Mouse (Mus musculus): ENCODE measurements around the gene Clec3a. TPM values are rescaled to one million over a fixed set of nuclear protein-coding genes. Genes with fewer than 3 reads are reported as not detected.
A peak's percentile ranks its signal among the peaks of the same experiment; 100 is the strongest.

The Clec3a gene
- polyA plus RNA-seq (2015; fragmentation: Nextera tagmentation; extraction: Ambion mirVana): 0.56 TPM in 1 of 2 replicates, not detected in the other

DNA sequence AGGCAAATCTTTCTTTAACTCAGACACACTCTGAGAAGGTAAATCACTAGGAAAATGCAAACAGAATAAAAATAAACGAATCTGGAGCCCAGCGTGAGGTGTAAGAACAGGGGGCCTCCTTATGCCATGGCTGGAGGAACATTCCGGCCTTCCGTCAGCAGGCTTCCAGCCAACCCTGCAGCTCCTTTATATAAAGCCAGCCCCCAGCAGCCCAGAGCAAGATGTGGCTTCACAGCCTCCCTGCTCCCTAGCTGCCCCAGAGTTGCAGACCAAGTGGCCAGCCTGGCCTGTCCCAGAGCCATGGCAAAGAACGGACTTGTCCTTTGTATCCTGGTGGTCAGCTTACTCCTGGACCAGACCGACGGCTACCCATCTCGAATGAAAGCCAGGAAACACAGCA is at the start of gene Clec3a:
Gene Clec3a, plus strand, starts transcription at position 301 of the 400 bp plus-strand sequence.
- H3K9me3 ChIP-seq (replicated peaks): no peaks in the 10 kb centered on the region
- H3K27me3 ChIP-seq (replicated peaks): no peaks in the 10 kb centered on the region
- WGBS: 84% methylated on average over 8 of the region's 8 CpGs
- no peak within 1 kb of the TSS for H3K27ac ChIP-seq (replicated peaks)
- no peaks in the 10 kb centered on the region for H3K36me3 ChIP-seq
- H3K4me2 ChIP-seq: no peak within 1 kb of the TSS
- ATAC-seq (ENCODE audit: low FRiP score): no peak
- H3K9ac ChIP-seq (replicated peaks): no peak within 1 kb of the TSS
- H3K4me3 ChIP-seq (replicated peaks): no peak within 1 kb of the TSS
- no peaks in the 10 kb centered on the region for H3K4me1 ChIP-seq

DNA sequence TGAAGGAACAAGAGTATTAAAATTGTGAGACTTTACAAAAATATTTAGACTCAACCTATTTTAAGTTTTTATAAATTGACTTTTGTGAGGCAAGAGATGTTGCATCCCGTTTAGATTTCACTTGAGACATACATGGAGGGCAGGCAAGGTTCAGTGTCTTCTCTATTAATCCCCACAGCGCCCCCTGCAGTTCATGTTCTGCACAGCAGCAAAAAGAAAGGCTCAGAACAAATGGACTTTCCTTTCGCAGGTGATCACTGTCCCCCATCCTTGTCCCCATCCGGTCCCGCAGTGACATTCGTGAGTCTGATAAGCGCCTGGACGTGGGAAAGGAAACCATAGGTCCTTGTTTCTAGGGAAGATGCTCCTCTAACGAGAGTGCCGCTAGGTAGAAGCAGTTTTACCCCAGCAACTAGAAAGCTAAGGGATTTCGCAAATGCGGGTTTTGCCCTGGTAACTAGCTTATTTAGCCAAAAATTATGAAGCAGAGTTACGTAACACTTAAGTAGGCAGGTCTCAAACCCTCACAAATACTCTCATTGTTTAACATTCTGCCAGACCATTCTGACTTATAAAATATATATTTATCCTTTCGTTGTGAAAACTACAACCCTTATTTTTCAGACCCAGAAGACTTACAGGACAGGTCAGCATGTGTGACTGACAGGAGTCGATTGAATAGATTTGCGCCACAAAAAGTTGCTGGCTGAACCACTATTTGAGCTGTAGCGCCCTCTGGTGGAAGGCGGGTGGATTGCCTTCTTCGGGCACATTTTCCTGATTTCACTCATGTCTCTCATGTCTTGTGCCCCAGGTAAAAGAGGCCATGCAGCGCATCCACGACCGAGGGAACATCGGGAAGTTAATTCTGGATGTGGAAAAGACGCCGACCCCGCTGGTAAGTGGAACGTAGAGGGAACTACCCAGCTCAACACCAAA is 48.6 kb upstream of the Clec3a start:
- no peaks in the 10 kb centered on the region for H3K9me3 ChIP-seq (replicated peaks)
- peak; percentile 53; the same call in 1 of the 2 replicates for ATAC-seq (ENCODE audit: low FRiP score)
- WGBS: 39% methylated on average over 27 of the region's 27 CpGs
- peak overlapping the region; percentile 40 for H3K4me2 ChIP-seq
- no peak overlapping the region for H3K9ac ChIP-seq (replicated peaks)
- peaks cover 12% of the 10 kb centered on the region for H3K36me3 ChIP-seq
- no peak overlapping the region for H3K4me3 ChIP-seq (replicated peaks)
- H3K4me1 ChIP-seq: peaks cover 11% of the 10 kb centered on the region
- H3K27ac ChIP-seq (replicated peaks): peak overlapping the region; percentile 78
- H3K27me3 ChIP-seq (replicated peaks): no peaks in the 10 kb centered on the region

DNA sequence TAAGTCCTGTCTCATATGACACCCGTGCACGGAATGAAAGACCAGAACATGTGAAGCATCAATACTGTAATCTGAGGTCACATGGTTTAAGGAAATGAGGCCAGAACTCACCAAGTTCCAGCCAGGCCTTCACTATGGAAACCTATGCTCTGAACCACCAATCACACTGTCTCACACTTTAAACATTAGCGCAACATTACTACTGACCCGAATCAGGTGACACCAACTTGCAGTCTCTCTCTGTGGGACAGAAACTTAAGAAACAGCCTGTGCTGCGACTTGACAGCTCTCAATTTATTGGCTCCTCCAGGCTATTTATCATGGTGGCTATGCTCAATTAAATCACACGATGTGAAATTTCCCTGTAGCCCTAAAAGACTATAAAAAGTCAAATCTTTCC is 43.5 kb upstream of the Clec3a start:
- 63% methylated on average over 6 of the region's 6 CpGs for WGBS
- no peak for ATAC-seq (ENCODE audit: low FRiP score)
- no peaks in the 10 kb centered on the region for H3K9me3 ChIP-seq (replicated peaks)

DNA sequence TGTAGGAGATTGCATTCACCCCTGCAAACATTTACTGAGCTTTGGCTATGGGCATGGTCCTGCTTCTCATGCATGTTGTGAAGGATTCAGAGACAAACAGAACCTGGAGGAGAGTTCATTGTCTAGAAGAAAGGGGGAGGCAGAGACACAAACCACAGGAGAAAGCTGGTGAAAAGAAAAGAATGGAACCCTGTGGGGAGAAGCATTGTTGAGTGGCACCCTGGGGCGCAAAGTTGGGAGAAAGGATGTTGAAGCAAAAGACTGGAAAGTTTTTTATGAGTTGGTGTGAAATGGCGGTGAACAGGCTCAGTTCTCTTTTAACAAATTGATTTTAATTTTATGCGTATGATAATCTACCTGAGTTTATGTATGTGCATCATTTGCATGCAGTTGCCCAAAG is 33.7 kb upstream of the Clec3a start:
- WGBS: 85% methylated on average over 3 of the region's 3 CpGs

More for the DNA sequence above, 43.5 kb upstream of the Clec3a start:
- H3K27me3 ChIP-seq (replicated peaks): no peaks in the 10 kb centered on the region
- H3K36me3 ChIP-seq: peaks cover 12% of the 10 kb centered on the region
- no peak overlapping the region for H3K4me3 ChIP-seq (replicated peaks)
- H3K4me2 ChIP-seq: no peak overlapping the region
- H3K9ac ChIP-seq (replicated peaks): no peak overlapping the region
- H3K27ac ChIP-seq (replicated peaks): no peak overlapping the region
- peaks cover 3% of the 10 kb centered on the region; the same call in 1 of the 2 replicates for H3K4me1 ChIP-seq

DNA sequence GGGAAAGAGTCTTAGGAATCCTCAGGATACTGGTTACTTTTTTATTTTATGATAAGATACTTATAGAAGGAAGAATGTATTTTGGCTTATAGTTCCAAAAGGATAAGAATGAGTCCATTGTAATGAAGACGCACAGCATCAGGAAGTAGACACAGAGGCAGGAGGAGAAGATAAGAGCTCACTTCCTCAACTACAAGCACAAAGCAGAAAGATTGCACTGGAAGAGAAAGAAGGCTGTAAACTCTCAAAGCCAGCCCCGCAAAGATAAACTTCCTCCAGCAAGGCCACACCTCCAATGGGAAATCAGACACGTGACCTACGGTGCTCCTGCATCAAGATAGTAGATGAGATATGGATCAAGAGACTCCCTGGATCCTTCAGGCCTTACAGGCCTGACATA is 30.4 kb upstream of the Clec3a start:
- Histone ChIP-seq H3K36me3 (no peaks in the 10 kb centered on the region), H3K9ac (replicated peaks) (no peak overlapping the region), H3K27me3 (replicated peaks) (no peaks in the 10 kb centered on the region), H3K4me1 (no peaks in the 10 kb centered on the region), H3K27ac (replicated peaks) (no peak overlapping the region), H3K4me3 (replicated peaks) (no peak overlapping the region), H3K4me2 (no peak overlapping the region), H3K9me3 (replicated peaks) (no peaks in the 10 kb centered on the region)
- ATAC-seq (ENCODE audit: low FRiP score): no peak
- 89% methylated on average over 4 of the region's 4 CpGs for WGBS

More for the DNA sequence above, 33.7 kb upstream of the Clec3a start:
- Histone ChIP-seq H3K9me3 (replicated peaks) (no peaks in the 10 kb centered on the region), H3K27ac (replicated peaks) (no peak overlapping the region), H3K36me3 (no peaks in the 10 kb centered on the region), H3K4me2 (no peak overlapping the region), H3K27me3 (replicated peaks) (no peaks in the 10 kb centered on the region), H3K4me1 (no peaks in the 10 kb centered on the region), H3K9ac (replicated peaks) (no peak overlapping the region), H3K4me3 (replicated peaks) (no peak overlapping the region)
- no peak for ATAC-seq (ENCODE audit: low FRiP score)

DNA sequence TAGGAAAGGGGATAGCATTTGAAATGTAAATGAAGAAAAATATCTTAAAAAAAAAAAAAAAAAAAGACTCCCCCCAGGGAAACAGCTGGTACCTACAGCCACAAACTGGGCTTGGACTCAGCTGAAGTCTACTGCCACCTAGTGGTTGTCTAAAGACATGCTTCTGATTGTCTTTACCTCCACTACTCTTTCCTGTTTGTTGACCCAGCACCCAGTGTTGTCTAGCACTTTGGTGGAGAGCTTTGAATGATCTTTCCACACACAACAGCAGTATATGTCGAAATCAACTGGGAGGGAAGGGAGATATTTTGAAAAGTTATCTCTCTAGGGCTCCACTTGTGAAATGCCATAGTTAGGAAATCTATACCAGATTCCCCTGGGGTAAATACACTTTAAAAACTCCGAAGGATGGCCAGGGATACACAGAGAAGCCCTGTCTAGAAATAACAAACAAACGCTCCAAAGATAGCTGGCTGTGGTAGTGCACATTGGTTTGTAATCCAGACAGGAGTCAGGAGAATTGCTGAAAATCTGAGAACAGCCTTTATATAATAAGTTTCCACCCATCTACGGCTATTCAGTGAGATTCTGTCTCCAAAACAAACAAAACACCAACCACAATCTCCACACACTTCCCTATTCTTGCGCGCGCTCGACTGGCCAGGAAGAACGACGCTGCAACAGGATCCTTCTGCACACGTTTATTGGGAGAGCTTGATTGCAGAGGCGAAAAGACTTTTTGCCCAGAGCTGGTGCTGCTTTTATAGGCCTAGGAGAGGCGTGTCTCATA is 27.2 kb upstream of the Clec3a start:
- Histone ChIP-seq H3K27me3 (replicated peaks) (no peaks in the 10 kb centered on the region), H3K4me3 (replicated peaks) (no peak overlapping the region), H3K4me1 (no peaks in the 10 kb centered on the region), H3K27ac (replicated peaks) (no peak overlapping the region), H3K9ac (replicated peaks) (no peak overlapping the region), H3K36me3 (no peaks in the 10 kb centered on the region), H3K9me3 (replicated peaks) (no peaks in the 10 kb centered on the region), H3K4me2 (no peak overlapping the region)
- 87% methylated on average over 11 of the region's 13 CpGs for WGBS
- ATAC-seq (ENCODE audit: low FRiP score): no peak

DNA sequence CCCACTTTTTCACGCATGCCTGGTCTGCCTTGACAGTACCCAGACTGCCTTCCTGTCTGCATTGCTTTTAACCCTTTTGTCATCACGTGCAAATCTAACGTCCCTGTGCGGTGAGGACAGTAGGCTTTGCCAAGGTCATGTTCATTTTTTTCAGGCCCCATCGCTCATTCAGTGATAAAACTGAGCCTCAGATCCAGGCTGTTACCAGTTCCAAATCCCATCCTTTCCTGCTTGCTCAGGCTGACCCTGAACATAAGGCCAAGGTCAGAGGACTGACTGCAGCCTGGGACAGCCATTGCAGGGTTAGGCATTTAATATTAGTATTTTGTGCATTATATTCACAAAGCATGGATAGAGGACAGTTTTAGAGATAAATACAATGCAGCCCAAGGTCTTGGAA is 19.6 kb upstream of the Clec3a start:
- Histone ChIP-seq H3K9me3 (replicated peaks) (no peaks in the 10 kb centered on the region), H3K4me2 (no peak overlapping the region), H3K27me3 (replicated peaks) (no peaks in the 10 kb centered on the region), H3K27ac (replicated peaks) (no peak overlapping the region), H3K36me3 (no peaks in the 10 kb centered on the region), H3K4me3 (replicated peaks) (no peak overlapping the region), H3K4me1 (no peaks in the 10 kb centered on the region), H3K9ac (replicated peaks) (no peak overlapping the region)
- no peak for ATAC-seq (ENCODE audit: low FRiP score)
- 87% methylated on average over 5 of the region's 5 CpGs for WGBS

DNA sequence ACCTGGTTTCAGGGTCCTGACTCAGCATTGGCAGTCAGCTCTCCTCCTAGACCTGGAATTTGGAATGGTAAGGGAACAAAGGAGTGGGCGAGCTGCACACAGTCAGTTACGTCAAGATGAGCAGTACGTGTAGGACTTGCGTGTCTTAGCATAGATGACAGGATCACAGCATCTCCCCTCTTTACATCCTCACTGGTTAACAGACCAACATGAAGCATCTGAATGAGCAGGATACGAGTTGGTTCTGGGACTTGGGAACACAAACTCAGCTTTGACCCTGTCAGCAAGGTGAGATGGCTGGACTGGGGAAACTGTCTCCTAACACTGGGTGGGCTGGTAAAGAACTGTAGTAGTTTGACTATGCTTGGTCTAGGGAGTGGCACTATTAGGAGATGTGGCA is 18.6 kb upstream of the Clec3a start:
- no peaks in the 10 kb centered on the region for H3K27me3 ChIP-seq (replicated peaks)
- no peak overlapping the region for H3K9ac ChIP-seq (replicated peaks)
- no peaks in the 10 kb centered on the region for H3K4me1 ChIP-seq
- H3K9me3 ChIP-seq (replicated peaks): no peaks in the 10 kb centered on the region
- H3K4me2 ChIP-seq: no peak overlapping the region
- H3K4me3 ChIP-seq (replicated peaks): no peak overlapping the region
- WGBS: 94% methylated on average over 5 of the region's 5 CpGs
- H3K36me3 ChIP-seq: no peaks in the 10 kb centered on the region
- H3K27ac ChIP-seq (replicated peaks): no peak overlapping the region
- ATAC-seq (ENCODE audit: low FRiP score): no peak

DNA sequence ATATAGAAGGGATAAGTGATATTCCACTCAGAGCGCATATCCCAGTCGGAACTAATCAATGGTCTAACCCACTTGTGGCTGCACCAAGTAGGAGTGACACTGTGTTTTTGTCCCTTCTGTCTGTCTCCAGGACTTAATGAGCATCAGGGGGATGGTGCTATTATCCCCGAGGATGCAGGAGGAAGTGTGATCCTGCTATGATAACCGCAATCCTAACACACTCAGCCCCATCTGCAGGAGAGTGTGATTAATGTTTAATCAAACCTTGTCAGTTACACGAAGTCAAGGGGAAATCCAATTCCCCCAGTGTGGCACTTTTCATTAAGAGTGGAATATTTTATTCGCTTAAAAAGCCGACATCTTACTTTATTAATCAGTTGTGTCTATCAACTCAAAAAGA is 16.2 kb upstream of the Clec3a start:
- H3K9ac ChIP-seq (replicated peaks): no peak overlapping the region
- H3K4me1 ChIP-seq: no peaks in the 10 kb centered on the region
- 52% methylated on average over 7 of the region's 7 CpGs for WGBS
- no peaks in the 10 kb centered on the region for H3K9me3 ChIP-seq (replicated peaks)
- H3K36me3 ChIP-seq: no peaks in the 10 kb centered on the region
- no peak overlapping the region for H3K4me3 ChIP-seq (replicated peaks)
- no peak overlapping the region for H3K27ac ChIP-seq (replicated peaks)
- H3K27me3 ChIP-seq (replicated peaks): no peaks in the 10 kb centered on the region
- no peak overlapping the region for H3K4me2 ChIP-seq
- ATAC-seq (ENCODE audit: low FRiP score): no peak

DNA sequence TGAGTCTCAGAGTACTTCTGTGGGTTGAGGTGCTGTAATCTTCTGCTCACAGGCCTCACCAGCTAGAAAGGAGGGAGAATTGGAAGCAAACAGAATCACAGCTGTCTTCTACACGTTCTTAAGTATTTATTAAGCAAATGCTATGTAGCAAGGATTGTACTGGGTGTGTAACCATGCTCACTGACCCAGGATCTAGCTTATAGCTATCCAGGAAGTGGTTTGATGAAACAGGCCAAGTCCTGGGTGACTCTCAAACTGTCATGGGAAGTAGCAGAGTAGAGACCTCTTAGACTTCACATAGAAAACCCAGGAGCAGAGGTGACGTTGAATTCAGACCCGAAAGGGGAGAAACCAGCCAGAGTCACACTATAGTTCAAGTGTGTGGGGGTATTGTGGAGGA is 6.5 kb upstream of the Clec3a start:
- 76% methylated on average over 3 of the region's 3 CpGs for WGBS
- no peaks in the 10 kb centered on the region for H3K27me3 ChIP-seq (replicated peaks)
- no peaks in the 10 kb centered on the region for H3K4me1 ChIP-seq
- no peak overlapping the region for H3K4me3 ChIP-seq (replicated peaks)
- no peak overlapping the region for H3K9ac ChIP-seq (replicated peaks)
- H3K27ac ChIP-seq (replicated peaks): no peak overlapping the region
- no peak overlapping the region for H3K4me2 ChIP-seq
- no peak for ATAC-seq (ENCODE audit: low FRiP score)
- H3K9me3 ChIP-seq (replicated peaks): no peaks in the 10 kb centered on the region
- no peaks in the 10 kb centered on the region for H3K36me3 ChIP-seq

DNA sequence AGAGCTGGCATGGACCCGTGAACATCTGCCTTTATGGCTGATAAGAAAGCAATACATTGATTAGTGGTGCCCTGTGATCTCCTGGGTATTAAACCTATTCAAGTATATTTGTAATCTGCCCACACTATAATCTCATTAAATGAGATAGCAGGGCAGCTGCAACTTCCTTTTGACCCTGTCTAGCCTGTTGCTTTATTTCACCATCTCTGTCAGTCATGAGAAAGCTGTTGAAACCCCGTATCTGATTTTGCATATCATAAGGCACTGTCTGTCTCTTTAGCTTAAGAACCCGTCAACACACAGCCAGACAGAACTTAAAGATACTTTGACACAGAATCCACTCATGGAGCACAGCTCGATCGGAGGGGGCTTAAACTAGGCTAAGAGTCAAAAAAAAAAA is 600 bp downstream of the Clec3a start:
- Histone ChIP-seq H3K27ac (replicated peaks) (no peak overlapping the region), H3K27me3 (replicated peaks) (no peaks in the 10 kb centered on the region), H3K4me1 (no peaks in the 10 kb centered on the region), H3K36me3 (no peaks in the 10 kb centered on the region), H3K4me3 (replicated peaks) (no peak overlapping the region), H3K9me3 (replicated peaks) (no peaks in the 10 kb centered on the region), H3K4me2 (no peak overlapping the region), H3K9ac (replicated peaks) (no peak overlapping the region)
- 87% methylated on average over 5 of the region's 5 CpGs for WGBS
- no peak for ATAC-seq (ENCODE audit: low FRiP score)

DNA sequence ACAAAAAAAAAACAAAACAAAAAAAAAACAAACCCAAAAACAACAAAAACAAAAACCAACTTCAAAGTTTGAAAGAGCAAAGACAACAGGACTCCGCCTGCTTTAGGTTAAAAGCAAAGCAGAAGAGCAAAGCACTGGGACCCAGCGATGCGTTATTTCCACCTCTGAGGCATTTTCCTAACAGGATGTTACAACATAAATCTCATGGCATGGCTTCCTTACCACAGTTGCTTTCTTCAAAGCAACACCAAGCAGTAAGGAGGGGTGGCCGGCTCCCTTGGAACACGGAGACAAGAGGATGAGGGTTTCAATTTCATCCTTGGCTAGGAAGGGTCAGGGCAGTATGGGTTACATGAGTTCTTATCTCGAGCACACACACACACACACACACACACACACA is 1.0 kb downstream of the Clec3a start:
- Histone ChIP-seq H3K9me3 (replicated peaks) (no peaks in the 10 kb centered on the region), H3K27ac (replicated peaks) (no peak overlapping the region), H3K27me3 (replicated peaks) (no peaks in the 10 kb centered on the region), H3K4me1 (no peaks in the 10 kb centered on the region), H3K9ac (replicated peaks) (no peak overlapping the region), H3K36me3 (no peaks in the 10 kb centered on the region), H3K4me3 (replicated peaks) (no peak overlapping the region), H3K4me2 (no peak overlapping the region)
- WGBS: 76% methylated on average over 6 of the region's 6 CpGs
- no peak for ATAC-seq (ENCODE audit: low FRiP score)

Measured in neural tube, embryonic 15.5 days (tissue).